Mouse (Mus musculus): Measurements from ENCODE around the gene Prkce. TPM values are rescaled to one million over a fixed set of nuclear protein-coding genes. Genes with fewer than 3 reads are reported as not detected.

Prkce gene
- total and polyA plus RNA-seq, 3 experiments: 2.0 to 6.1 (median 2.7) TPM

GRCm38 (mm10) chr17:86303401-86304243 is 136.0 kb downstream of the Prkce start:
- Histone ChIP-seq H3K36me3 (replicated peaks) (no peaks in the 10 kb centered on the region), H3K4me1 (ENCODE audit: insufficient read depth, low read depth, low read length) (peaks cover 68% of the 10 kb centered on the region), H3K9me3 (replicated peaks) (no peaks in the 10 kb centered on the region), H3K27me3 (ENCODE audit: insufficient read depth, low read length) (0 out of 2 replicates have a peak, but pooled peaks cover 2% of the 10 kb centered on the region), H3K4me3 (ENCODE audit: low read depth, low read length) (peak overlapping the region; percentile 31; the same call in 1 of the 2 replicates)
- peak; percentile 35 for DNase-seq (ENCODE audit: low spot score)
- ATAC-seq (ENCODE audit: extremely low read depth, insufficient number of reproducible peaks, low FRiP score, poor library complexity, severe bottlenecking): peak; percentile 52
- TF ChIP-seq POLR2AphosphoS5 (IDR thresholded peaks at IDR 0.05; ENCODE audit: insufficient replicate concordance, low read depth, low read length) (no peak), GATA1 (IDR thresholded peaks at IDR 0.05; ENCODE audit: borderline replicate concordance, low read length) (no peak), GATA2 (IDR thresholded peaks at IDR 0.05; ENCODE audit: borderline replicate concordance, low read depth, low read length) (no peak), CTCF (IDR thresholded peaks at IDR 0.05; ENCODE audit: low read depth, low read length) (no peak), TAL1 (conservative IDR thresholded peaks at IDR 0.05; ENCODE audit: low read depth, low read length) (no peak)

DNA sequence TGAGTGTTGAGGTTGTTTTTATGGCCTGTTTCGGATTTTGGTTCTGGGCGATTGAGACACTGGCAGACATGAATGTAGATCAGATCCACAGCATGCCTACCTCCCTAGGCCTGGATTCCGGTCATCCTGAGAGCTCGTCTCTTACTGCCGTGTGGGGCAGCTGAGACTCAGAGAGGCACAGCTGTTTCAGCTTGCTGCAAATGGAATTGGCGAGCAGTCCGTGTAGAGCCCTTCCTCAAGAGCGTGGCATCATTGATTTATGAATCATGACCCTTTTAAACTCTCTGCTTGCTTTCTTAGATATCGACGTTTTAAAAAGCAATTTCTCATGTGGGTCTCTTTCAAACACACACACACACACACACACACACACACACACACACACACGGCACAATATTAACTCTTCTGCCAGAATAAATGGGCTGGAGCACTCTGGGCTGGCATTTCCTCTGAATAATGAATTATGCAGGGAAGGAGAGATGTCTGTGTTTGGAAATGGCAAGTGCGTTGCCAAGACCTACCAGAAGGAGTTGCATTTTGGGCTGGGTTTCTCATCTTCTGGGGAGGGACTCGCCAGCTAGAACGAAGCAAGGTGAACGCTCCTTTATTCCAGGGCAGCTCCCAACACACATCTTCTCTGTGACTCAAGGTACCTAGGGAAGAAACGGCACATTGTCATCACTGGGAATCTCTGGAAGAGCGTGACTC is 137.5 kb downstream of the Prkce start:
- no peaks in the 10 kb centered on the region for H3K36me3 ChIP-seq (replicated peaks)
- DNase-seq (ENCODE audit: low spot score) (no peak), ATAC-seq (ENCODE audit: extremely low read depth, insufficient number of reproducible peaks, low FRiP score, poor library complexity, severe bottlenecking) (no peak)
- TF ChIP-seq POLR2AphosphoS5 (IDR thresholded peaks at IDR 0.05; ENCODE audit: insufficient replicate concordance, low read depth, low read length) (no peak), CTCF (IDR thresholded peaks at IDR 0.05; ENCODE audit: low read depth, low read length) (no peak), GATA2 (IDR thresholded peaks at IDR 0.05; ENCODE audit: borderline replicate concordance, low read depth, low read length) (no peak), GATA1 (IDR thresholded peaks at IDR 0.05; ENCODE audit: borderline replicate concordance, low read length) (no peak), TAL1 (conservative IDR thresholded peaks at IDR 0.05; ENCODE audit: low read depth, low read length) (no peak)
- H3K27me3 ChIP-seq (ENCODE audit: insufficient read depth, low read length): 0 out of 2 replicates have a peak, but pooled peaks cover 2% of the 10 kb centered on the region
- no peaks in the 10 kb centered on the region for H3K9me3 ChIP-seq (replicated peaks)
- peaks cover 55% of the 10 kb centered on the region for H3K4me1 ChIP-seq (ENCODE audit: insufficient read depth, low read depth, low read length)
- no peak overlapping the region for H3K4me3 ChIP-seq (ENCODE audit: low read depth, low read length)

- DNase-seq (ENCODE audit: low spot score) (no peak), ATAC-seq (ENCODE audit: extremely low read depth, insufficient number of reproducible peaks, low FRiP score, poor library complexity, severe bottlenecking) (no peak)
- TF ChIP-seq CTCF (IDR thresholded peaks at IDR 0.05; ENCODE audit: low read depth, low read length): no peak
- TF ChIP-seq TAL1 (conservative IDR thresholded peaks at IDR 0.05; ENCODE audit: low read depth, low read length): no peak
- TF ChIP-seq GATA2 (IDR thresholded peaks at IDR 0.05; ENCODE audit: borderline replicate concordance, low read depth, low read length): no peak
- TF ChIP-seq GATA1 (IDR thresholded peaks at IDR 0.05; ENCODE audit: borderline replicate concordance, low read length): no peak
- no peak for TF ChIP-seq POLR2AphosphoS5 (IDR thresholded peaks at IDR 0.05; ENCODE audit: insufficient replicate concordance, low read depth, low read length)
- Histone ChIP-seq H3K36me3 (replicated peaks) (no peaks in the 10 kb centered on the region), H3K4me3 (ENCODE audit: low read depth, low read length) (no peak overlapping the region), H3K4me1 (ENCODE audit: insufficient read depth, low read depth, low read length) (peaks cover 44% of the 10 kb centered on the region), H3K27me3 (ENCODE audit: insufficient read depth, low read length) (0 out of 2 replicates have a peak, but pooled peaks cover 2% of the 10 kb centered on the region), H3K9me3 (replicated peaks) (no peaks in the 10 kb centered on the region)
Measured at GRCm38 (mm10) chr17:86306161-86306560, 138.6 kb downstream of the Prkce start.

DNA sequence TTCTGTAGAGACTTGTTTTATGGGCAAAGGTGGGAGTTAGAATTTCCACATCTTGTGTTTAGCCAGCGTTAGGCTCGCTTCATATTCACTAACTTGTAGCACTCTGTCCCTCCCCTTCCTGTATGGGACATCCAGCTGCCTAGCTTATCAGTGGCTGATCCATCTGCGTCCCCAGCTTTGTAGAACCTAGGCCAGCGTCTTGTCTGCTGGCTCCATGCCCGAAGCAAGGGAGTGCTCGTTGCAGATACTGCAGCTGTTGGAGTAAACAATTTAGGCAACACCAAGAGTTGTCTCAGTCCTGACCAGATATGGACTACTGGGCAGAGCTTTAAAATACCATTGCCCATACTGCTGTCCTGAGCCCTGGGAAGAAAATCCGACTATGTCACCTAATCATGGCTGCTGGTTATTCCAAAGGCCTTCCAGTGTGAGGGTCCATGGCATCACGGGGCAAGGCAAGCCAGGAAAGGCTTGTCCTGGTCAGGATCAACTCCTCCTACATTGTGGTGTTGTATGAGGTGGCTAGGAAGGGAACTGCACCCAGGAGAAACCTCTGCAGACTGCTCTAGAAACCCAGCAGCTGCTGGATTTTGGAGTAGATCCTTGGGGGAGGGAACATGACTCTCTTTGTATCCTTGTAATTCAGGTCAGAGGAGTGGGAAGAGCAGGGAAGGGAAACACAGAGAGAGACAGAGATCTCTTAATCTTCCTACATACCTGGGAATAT is 146.0 kb downstream of the Prkce start:
- no peak overlapping the region for H3K4me3 ChIP-seq (ENCODE audit: low read depth, low read length)

DNA sequence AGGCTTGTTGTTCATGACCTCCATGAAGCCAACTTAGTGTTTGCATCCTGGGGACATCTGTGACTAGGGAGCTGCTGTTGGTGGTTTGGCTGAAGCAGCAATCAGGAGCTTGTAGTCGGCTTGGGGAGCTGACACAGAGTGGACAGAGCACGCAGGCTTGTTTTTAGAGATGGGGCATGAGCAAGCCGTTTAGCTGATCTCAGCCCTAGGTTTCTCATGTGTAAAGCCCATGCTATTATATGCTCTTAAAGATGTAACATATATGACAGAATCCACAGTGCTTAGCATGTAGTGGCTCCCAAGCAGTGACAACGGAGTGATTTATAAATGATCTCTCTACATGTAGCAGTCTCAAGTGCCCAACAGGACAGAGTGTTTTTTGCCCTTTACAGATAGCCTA is 148.3 kb downstream of the Prkce start:
- H3K9me3 ChIP-seq (replicated peaks): no peaks in the 10 kb centered on the region
- H3K36me3 ChIP-seq (replicated peaks): no peaks in the 10 kb centered on the region
- peaks cover 20% of the 10 kb centered on the region for H3K27me3 ChIP-seq (ENCODE audit: insufficient read depth, low read length)
- DNase-seq (ENCODE audit: low spot score): no peak
- peaks cover 15% of the 10 kb centered on the region for H3K4me1 ChIP-seq (ENCODE audit: insufficient read depth, low read depth, low read length)
- ATAC-seq (ENCODE audit: extremely low read depth, insufficient number of reproducible peaks, low FRiP score, poor library complexity, severe bottlenecking): no peak
- H3K4me3 ChIP-seq (ENCODE audit: low read depth, low read length): no peak overlapping the region
- TF ChIP-seq POLR2AphosphoS5 (IDR thresholded peaks at IDR 0.05; ENCODE audit: insufficient replicate concordance, low read depth, low read length): no peak
- no peak for TF ChIP-seq GATA1 (IDR thresholded peaks at IDR 0.05; ENCODE audit: borderline replicate concordance, low read length)
- TF ChIP-seq GATA2 (IDR thresholded peaks at IDR 0.05; ENCODE audit: borderline replicate concordance, low read depth, low read length): no peak
- TF ChIP-seq TAL1 (conservative IDR thresholded peaks at IDR 0.05; ENCODE audit: low read depth, low read length): no peak
- no peak for TF ChIP-seq CTCF (IDR thresholded peaks at IDR 0.05; ENCODE audit: low read depth, low read length)

More for the DNA sequence above, 146.0 kb downstream of the Prkce start:
- ATAC-seq (ENCODE audit: extremely low read depth, insufficient number of reproducible peaks, low FRiP score, poor library complexity, severe bottlenecking) (peak; percentile 99), DNase-seq (ENCODE audit: low spot score) (peak; percentile 67)
- Histone ChIP-seq H3K9me3 (replicated peaks) (no peaks in the 10 kb centered on the region), H3K27me3 (ENCODE audit: insufficient read depth, low read length) (peaks cover 17% of the 10 kb centered on the region), H3K36me3 (replicated peaks) (no peaks in the 10 kb centered on the region), H3K4me1 (ENCODE audit: insufficient read depth, low read depth, low read length) (peaks cover 15% of the 10 kb centered on the region)
- no peak for TF ChIP-seq POLR2AphosphoS5 (IDR thresholded peaks at IDR 0.05; ENCODE audit: insufficient replicate concordance, low read depth, low read length)
- no peak for TF ChIP-seq CTCF (IDR thresholded peaks at IDR 0.05; ENCODE audit: low read depth, low read length)
- TF ChIP-seq GATA2 (IDR thresholded peaks at IDR 0.05; ENCODE audit: borderline replicate concordance, low read depth, low read length): peak; percentile 69; the same call in 1 of the 2 replicates
- no peak for TF ChIP-seq GATA1 (IDR thresholded peaks at IDR 0.05; ENCODE audit: borderline replicate concordance, low read length)
- peak; percentile 73 for TF ChIP-seq TAL1 (conservative IDR thresholded peaks at IDR 0.05; ENCODE audit: low read depth, low read length)

All from G1E (cell line).